Mouse (Mus musculus) T-helper 17 cell (primary cell): ENCODE measurements around the gene Usp45.
"Not testable (repeated sequence)": the region's sequence is repeated elsewhere in the genome, so short reads cannot be mapped to it uniquely, and the experiment has no call there.

Experiments
- in situ Hi-C, 2 experiments: fragments of 300-600 bp; cut with MboI, MseI; formaldehyde crosslinking; loops; 1 replicate in 1 of 2; 2 replicates in 1 of 2; pipeline ENCODE4 v1.15.1; 2025; ENCODE audit warnings: high pct_unique_total_duplicates in 2 of 2

Usp45 gene

GRCm38 (mm10) chr4:21766863-21767304 is at the start of gene Usp45, which contains the start of gene Tstd3:
Gene Usp45 (plus strand): TSS chr4:21767156.
Gene Tstd3 (minus strand): TSS chr4:21767212.
- in situ Hi-C loops, result loop anchor here in 1 of 2 experiments (5.0 kb wide), 1 partner anchor 40 kb away; the partner anchor contains the start of gene Ccnc

DNA sequence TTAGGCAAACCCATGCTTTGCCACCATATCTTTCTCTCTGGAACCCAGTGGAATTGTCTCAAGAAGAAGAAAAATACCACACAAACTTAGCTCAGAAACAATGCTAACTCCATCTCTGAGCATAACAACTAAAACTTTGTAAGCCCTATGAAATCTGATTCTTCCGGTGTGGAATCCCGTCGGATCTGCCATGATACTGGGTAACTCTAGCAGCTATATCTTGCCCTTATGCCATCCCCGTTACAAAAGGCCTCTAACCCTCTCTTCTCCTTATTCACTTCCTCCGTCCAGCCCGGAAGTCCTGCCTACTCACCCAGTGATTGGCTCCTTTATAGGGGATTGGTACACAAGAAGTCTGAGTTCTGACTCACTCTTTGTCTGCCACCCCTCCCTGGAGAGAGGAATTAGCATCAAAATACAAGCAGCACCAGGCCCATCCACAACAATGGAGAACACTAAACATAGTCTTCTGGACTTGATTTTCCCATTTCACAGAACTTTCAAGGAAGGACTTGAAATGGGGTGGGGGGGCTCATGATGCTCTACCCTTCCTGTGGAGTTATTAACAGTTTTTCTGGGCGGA is 44.1 kb upstream of the Usp45 start:
- in situ Hi-C loops, result no loop called here

DNA sequence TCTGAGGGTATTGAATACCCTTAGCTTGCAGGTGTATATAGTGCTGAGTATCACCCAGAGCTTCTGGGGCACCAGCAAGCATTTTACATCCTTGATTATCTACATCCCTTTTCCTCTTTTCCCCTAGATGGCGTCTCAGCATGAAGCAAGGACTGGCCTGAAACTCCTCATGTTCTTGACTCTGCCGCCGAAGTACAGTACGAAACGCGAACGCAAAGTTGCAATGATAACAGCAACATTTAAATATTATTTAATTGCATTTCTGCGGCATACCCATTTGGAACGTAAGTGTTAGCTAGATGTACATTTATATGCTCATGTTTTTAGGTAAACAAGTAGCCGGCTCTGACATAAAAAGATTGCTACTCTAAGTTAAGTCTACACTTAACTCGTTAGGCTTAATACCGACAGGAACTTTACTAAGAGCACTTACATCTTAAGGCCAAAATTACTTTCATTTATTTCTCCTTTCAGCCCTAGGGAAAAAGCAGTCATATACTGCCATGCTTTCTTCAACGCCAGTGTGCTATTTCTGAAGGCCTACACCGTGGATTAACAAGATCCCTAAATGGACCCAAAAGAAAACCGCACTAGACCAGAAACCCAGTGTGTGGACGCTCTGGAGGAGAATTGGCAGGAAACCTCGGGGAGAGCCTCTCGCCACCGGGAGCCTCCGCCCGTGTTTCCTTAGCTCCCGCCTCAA is 39.9 kb upstream of the Usp45 start:
- in situ Hi-C loops, result loop anchor here in 1 of 2 experiments (5.0 kb wide), 1 partner anchor 40 kb away; the partner anchor contains the start of genes Tstd3 and Usp45

DNA sequence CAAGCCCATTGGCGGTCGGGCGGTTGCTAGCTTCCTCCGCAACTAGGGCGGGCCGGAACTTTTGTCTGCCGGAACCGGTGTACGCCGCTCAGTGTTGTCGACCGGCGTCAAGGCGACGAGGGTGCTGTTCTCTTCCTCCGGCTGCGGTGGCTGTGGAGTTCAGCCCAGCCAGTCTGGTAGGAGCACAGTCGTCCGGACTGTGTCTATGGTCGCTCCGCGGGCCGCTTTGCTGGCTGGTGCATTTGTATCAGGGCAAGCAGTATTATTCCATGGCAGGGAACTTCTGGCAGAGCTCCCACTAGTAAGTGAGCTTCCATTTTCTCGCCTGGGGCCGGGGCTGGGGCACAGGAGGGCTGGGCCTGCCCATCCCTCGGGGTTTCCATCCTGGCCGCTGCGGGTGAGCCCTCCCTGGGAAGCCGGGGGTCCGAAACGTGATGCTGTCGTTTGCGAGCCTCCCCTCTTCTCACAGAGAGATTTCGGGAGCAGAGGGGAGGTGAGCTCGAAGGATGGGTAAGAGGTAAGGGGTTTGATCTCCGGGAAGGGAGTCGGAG is 39.3 kb upstream of the Usp45 start, which contains the start of gene Ccnc:
Gene Ccnc (plus strand): TSS at position 87 of the 551 bp plus-strand sequence.
- in situ Hi-C loops, result loop anchor here in 1 of 2 experiments (5.0 kb wide), 1 partner anchor 40 kb away; the partner anchor contains the start of genes Tstd3 and Usp45

GRCm38 (mm10) chr4:21739169-21739568 is 27.8 kb upstream of the Usp45 start:
- in situ Hi-C loops, result no loop called here

DNA sequence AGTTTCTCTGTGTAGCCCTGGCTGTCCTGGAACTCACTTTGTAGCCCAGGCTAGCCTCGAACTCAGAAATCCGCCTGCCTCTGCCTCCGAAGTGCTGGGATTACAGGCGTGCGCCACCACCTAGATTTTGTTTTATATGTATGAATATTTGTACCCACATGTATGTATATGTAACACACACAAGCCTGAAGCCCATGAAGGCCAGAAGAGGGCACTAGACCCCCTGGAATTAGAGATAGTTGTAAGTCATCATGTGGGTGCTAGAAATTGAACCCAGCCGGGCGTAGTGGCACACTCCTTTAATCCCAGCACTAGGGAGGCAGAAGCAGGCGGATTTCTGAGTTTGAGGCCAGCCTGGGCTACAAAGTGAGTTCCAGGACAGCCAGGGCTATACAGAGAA is 22.8 kb upstream of the Usp45 start:
- in situ Hi-C loops, result not testable (repeated sequence)

DNA sequence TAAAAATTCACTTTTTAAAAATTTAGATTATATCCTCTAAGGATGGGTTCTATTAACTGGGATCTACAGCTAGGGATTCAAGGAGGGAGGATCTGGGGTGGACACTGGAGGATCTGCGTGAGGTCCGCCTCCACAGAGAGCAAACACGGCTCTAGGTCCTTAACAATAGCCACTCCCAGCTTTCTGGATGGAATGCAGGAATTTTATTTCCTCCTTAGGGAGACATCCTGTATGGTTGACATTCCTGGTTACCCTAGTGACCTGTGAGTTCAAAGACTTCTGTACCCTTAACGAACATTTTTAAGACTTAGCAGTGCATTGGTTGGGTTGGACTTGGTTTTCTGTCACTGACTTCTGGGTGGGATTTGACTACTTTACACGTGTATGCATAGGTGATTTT is 21.2 kb upstream of the Usp45 start:
- in situ Hi-C loops, result no loop called here

- in situ Hi-C loops, result no loop called here
Observed at GRCm38 (mm10) chr4:21755123-21755789, 11.7 kb upstream of the Usp45 start.

DNA sequence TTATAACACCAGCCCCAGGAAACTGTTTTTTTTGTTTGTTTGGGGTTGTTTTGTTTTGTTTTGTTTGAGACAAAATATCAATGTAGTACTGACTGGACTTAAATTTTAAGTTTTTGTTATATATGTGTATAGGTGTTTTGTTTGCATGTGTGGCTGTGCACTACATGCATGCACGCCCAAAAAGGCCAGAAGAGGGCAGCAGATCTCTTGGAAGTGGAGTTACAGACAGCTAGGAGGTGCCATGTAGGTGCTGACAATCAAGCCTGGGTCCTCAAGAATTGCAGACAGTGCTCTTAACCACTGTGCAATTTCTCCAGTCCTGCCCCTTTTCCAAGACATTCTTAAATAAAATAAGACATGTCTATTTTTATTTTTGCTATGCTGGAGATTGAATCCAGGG is 8.1 kb upstream of the Usp45 start:
- in situ Hi-C loops, result no loop called here

- in situ Hi-C loops, result no loop called here
Observed at GRCm38 (mm10) chr4:21761416-21762160, 5.4 kb upstream of the Usp45 start.

- in situ Hi-C loops, result no loop called here
Observed at GRCm38 (mm10) chr4:21763827-21764226, 3.1 kb upstream of the Usp45 start.

- in situ Hi-C loops, result loop anchor here in 1 of 2 experiments (5.0 kb wide), 1 partner anchor 39 kb away; the partner anchor contains the start of gene Ccnc
Observed at GRCm38 (mm10) chr4:21766171-21766862, 639 bp upstream of the Usp45 start.

- in situ Hi-C loops, result no loop called here
Observed at GRCm38 (mm10) chr4:21771064-21771463, 4.1 kb downstream of the Usp45 start.

DNA sequence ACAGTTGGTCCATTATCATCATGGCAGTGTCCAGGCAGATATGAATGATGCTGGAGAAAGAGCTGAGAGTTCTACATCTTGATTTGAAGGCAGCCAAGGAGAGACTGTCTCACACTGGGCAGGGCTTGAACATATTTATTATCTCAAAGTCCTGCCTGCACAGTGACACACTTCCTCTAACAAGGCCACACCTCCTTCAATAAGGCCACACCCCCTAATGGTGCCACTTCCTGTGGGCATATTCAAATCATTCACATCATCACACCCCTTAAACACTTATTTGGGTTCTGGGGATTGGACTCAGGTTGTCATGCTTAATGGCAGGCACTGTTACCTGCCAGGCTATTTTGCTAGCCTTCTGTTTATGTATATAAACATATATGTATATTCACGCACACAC is 5.3 kb downstream of the Usp45 start:
- in situ Hi-C loops, result no loop called here

DNA sequence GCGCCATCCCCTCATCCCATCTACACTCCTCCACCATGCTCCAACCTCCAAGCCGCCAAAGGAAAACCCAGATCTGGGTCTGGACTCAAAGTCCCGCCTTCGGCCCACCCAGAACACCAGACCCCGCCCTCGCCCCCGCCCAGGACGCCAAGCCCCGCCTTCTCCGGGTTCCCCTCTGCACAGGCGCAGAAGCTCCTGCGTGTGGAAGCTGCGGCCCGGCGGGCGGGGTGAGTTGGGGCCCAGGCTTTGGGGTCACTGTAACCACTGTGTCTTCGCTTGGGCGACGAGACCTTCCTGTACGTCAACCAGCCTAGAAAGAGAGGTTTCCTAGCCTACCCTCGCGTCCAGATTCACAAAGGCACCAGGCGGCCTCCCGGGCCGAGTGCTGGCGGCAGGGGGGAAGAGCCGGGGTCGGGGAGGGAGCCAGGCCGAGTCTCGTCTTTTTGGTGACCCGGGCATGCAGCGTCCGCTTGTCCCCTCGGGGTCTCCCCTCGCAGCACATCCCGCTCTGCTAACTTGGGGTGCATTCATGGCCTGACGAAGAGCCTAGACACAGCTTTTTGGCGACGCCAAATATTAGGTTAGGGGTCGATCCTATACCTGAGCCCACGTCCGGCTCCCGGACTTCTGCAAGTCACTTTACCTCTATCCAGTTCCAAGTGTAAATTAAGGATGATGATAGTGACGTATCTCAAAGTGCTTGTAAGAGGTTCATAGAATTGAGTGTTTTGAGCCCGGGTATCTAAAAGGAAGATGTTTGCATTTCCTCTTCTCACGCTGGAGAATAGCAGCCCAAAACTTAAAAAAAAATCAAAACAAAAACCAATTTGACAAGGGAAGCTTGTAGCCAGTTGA is 9.4 kb downstream of the Usp45 start:
- in situ Hi-C loops, result loop anchor here in 1 of 2 experiments (25.0 kb wide), 1 partner anchor 639 kb away; no protein-coding TSS in a partner anchor

DNA sequence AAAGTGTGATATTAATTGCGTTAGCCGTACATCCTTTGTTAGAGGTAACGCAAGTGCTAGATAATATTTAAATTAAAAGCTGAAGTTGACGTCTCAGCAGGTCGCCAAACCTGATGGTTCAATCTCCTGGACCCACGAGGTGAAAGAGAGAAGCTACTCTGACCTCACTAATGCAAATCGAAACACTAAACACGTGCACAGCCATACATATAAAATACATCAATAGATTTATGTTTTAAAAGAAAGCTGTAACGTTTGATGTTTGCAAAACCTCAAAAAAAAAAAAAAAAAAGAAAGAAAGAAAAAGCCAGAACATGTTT is 9.9 kb downstream of the Usp45 start:
- in situ Hi-C loops, result loop anchor here in 1 of 2 experiments (25.0 kb wide), 1 partner anchor 640 kb away; no protein-coding TSS in a partner anchor

GRCm38 (mm10) chr4:21780816-21781726 is 14.1 kb downstream of the Usp45 start:
- in situ Hi-C loops, result loop anchor here in 1 of 2 experiments (25.0 kb wide), 1 partner anchor 644 kb away; no protein-coding TSS in a partner anchor

GRCm38 (mm10) chr4:21786268-21786667 is 19.3 kb downstream of the Usp45 start:
- in situ Hi-C loops, result loop anchor here in 1 of 2 experiments (25.0 kb wide), 1 partner anchor 649 kb away; no protein-coding TSS in a partner anchor
